Mouse (Mus musculus): ENCODE data around the gene Epb41l5.

- no peak for TF ChIP-seq CTCF (conservative IDR thresholded peaks at IDR 0.05; ENCODE audit: insufficient read depth, insufficient read length, low read depth, low read length)
- no peak for TF ChIP-seq POLR2A (IDR thresholded peaks at IDR 0.05; ENCODE audit: low read depth, low read length)
Observed at GRCm38 (mm10) chr1:119505951-119506350, 142.8 kb downstream of the Epb41l5 start.

Measured in kidney, adult 2 months (tissue).